Mouse (Mus musculus) stomach, embryonic 15.5 days (tissue): ENCODE measurements around the gene Qpct. TPM values are rescaled to one million over a fixed set of nuclear protein-coding genes. Genes with fewer than 3 reads are reported as not detected.

Experiments used
- ATAC-seq: fragments of 200-750 bp; cut with Nextera tagmentation; 2 replicates; pipeline ENCODE4 v1.8.0; 2017; ENCODE audit warnings: low read depth, moderate number of reproducible peaks, moderate TSS enrichment; ENCODE audit not compliant: insufficient read depth, low FRiP score
- H3K27ac ChIP-seq: fragments of 300-500 bp; sonication (generic); 2 replicates; pipeline ENCODE4 v1.5.1; 2015; ENCODE audit warnings: mild to moderate bottlenecking, inconsistent platforms
- H3K27me3 ChIP-seq: fragments of 300-500 bp; sonication (generic); replicated peaks from 2 replicates; pipeline ENCODE4 v1.6.1; 2015; ENCODE audit warnings: inconsistent platforms
- H3K36me3 ChIP-seq: fragments of 300-500 bp; sonication (generic); 2 replicates; pipeline ENCODE4 v1.6.1; 2015; ENCODE audit warnings: inconsistent platforms
- H3K4me1 ChIP-seq: fragments of 300-500 bp; sonication (generic); 2 replicates; pipeline ENCODE4 v1.6.1; 2015; ENCODE audit warnings: inconsistent platforms
- H3K4me2 ChIP-seq: fragments of 300-500 bp; sonication (generic); 2 replicates; pipeline ENCODE4 v1.6.1; 2015; ENCODE audit warnings: mild to moderate bottlenecking, inconsistent platforms
- H3K4me3 ChIP-seq: fragments of 300-500 bp; sonication (generic); replicated peaks from 2 replicates; pipeline ENCODE4 v1.5.1; 2015; ENCODE audit warnings: inconsistent platforms
- H3K9ac ChIP-seq: fragments of 300-500 bp; sonication (generic); 2 replicates; pipeline ENCODE4 v1.6.1; 2015; ENCODE audit warnings: inconsistent platforms
- H3K9me3 ChIP-seq: fragments of 300-500 bp; sonication (generic); 2 replicates; pipeline ENCODE4 v1.6.1; 2016; ENCODE audit warnings: inconsistent platforms
- WGBS: fragments of 180-500 bp; shearing (Covaris S2); methylation state at CpG from one replicate; pipeline ENCODE4 v1.1.7; 2015; 5-methylcytosine and 5-hydroxymethylcytosine counted together
- polyA plus RNA-seq: library from polyadenylated mRNA; unstranded; fragments of >200 nt; fragmentation: Nextera tagmentation; extraction: Ambion mirVana; gene quantifications from 2 replicates; pipeline ENCODE4 v1.2.1, GENCODE M21; 2015

Qpct gene
- 13.9 and 14.6 TPM in 2 replicates for polyA plus RNA-seq

DNA sequence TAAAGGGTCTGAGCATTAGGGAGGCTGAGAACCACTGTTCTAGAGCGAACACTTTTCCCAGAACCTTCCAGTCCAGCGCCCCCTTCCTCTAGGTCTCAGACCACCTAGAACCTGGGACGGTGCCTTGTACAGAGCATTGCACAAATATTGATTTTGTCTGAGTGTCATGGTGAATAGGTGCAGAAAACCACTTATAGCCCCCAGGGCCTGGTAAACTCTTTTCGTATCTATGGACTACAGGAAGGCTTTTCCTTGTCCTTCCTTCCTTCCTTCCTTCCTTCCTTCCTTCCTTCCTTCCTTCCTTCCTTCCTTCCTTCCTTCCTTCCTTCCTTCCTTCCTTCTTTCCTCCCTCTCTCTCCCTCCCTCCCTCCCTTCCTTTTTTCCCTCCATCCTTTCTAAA is at the start of gene Qpct:
Gene Qpct (plus strand): TSS at position 301 of the 400 bp plus-strand sequence.
- H3K4me3 ChIP-seq = peak within 1 kb of the TSS; percentile 54
- H3K27ac ChIP-seq = no peak within 1 kb of the TSS
- H3K9ac ChIP-seq = peak within 1 kb of the TSS; percentile 31
- no peaks in the 10 kb centered on the region for H3K4me1 ChIP-seq
- 67% methylated on average over 4 of the region's 4 CpGs for WGBS
- H3K36me3 ChIP-seq = no peaks in the 10 kb centered on the region
- no peak for ATAC-seq
- peaks cover 5% of the 10 kb centered on the region for H3K27me3 ChIP-seq
- H3K4me2 ChIP-seq = peak within 1 kb of the TSS; percentile 97
- H3K9me3 ChIP-seq = no peaks in the 10 kb centered on the region

GRCm38 (mm10) chr17:79013625-79014024 is 38.1 kb upstream of the Qpct start:
- H3K9me3 ChIP-seq = no peaks in the 10 kb centered on the region
- H3K27ac ChIP-seq = no peak overlapping the region
- H3K36me3 ChIP-seq = peaks cover 10% of the 10 kb centered on the region
- no peak overlapping the region for H3K4me3 ChIP-seq
- ATAC-seq = no peak
- H3K4me1 ChIP-seq = peaks cover 5% of the 10 kb centered on the region; the same call in 1 of the 2 replicates
- H3K27me3 ChIP-seq = no peaks in the 10 kb centered on the region
- H3K9ac ChIP-seq = no peak overlapping the region
- H3K4me2 ChIP-seq = no peak overlapping the region
- WGBS = 79% methylated on average over 2 of the region's 2 CpGs

GRCm38 (mm10) chr17:79014911-79015685 is 36.6 kb upstream of the Qpct start:
- no peak overlapping the region for H3K4me3 ChIP-seq
- H3K27me3 ChIP-seq = no peaks in the 10 kb centered on the region
- peaks cover 8% of the 10 kb centered on the region; the same call in 1 of the 2 replicates for H3K4me1 ChIP-seq
- no peaks in the 10 kb centered on the region for H3K9me3 ChIP-seq
- no peak for ATAC-seq
- peaks cover 10% of the 10 kb centered on the region for H3K36me3 ChIP-seq
- no peak overlapping the region for H3K27ac ChIP-seq
- 77% methylated on average over 2 of the region's 2 CpGs for WGBS
- H3K4me2 ChIP-seq = no peak overlapping the region
- H3K9ac ChIP-seq = no peak overlapping the region

GRCm38 (mm10) chr17:79015831-79016230 is 35.9 kb upstream of the Qpct start:
- Histone ChIP-seq H3K4me3 (no peak overlapping the region), H3K27me3 (no peaks in the 10 kb centered on the region), H3K4me2 (no peak overlapping the region), H3K4me1 (peaks cover 8% of the 10 kb centered on the region; the same call in 1 of the 2 replicates), H3K9me3 (no peaks in the 10 kb centered on the region), H3K27ac (no peak overlapping the region), H3K9ac (no peak overlapping the region), H3K36me3 (peaks cover 10% of the 10 kb centered on the region)
- WGBS = 71% methylated on average over 10 of the region's 10 CpGs
- ATAC-seq = no peak

- Histone ChIP-seq H3K4me3 (peak overlapping the region; percentile 7; the same call in 1 of the 2 replicates), H3K4me2 (peak overlapping the region; percentile 90), H3K9me3 (no peaks in the 10 kb centered on the region), H3K27ac (no peak overlapping the region), H3K9ac (no peak overlapping the region), H3K4me1 (peaks cover 8% of the 10 kb centered on the region; the same call in 1 of the 2 replicates), H3K27me3 (no peaks in the 10 kb centered on the region), H3K36me3 (no peaks in the 10 kb centered on the region)
- ATAC-seq = no peak
- WGBS = 28% methylated on average over 9 of the region's 9 CpGs
These were observed 33.3 kb upstream of the Qpct start for GRCm38 (mm10) chr17:79018422-79018821.

DNA sequence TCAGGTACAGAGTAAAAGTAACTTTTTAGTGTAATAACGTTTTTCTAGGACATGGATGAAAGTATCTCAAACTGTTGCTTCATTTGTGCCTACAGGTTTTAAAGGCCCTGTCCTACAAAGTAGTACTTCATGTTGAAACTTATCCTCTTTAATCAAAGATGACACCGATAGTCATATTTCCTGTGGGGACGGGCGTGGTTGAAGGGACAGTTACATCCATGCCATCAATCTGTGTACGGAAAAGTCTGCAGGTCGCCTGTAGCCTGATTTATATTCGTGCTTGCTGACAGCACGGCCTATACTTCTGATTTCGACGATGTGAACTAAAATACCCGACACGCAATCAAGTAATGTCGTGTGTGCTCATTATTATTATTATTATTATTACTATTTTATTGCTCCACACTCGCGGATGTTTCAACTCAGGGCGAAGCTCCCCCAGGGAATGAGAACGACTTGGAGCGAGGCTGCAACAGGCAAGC is 31.9 kb upstream of the Qpct start:
- peak overlapping the region; percentile 86 for H3K4me3 ChIP-seq
- H3K9ac ChIP-seq = peak overlapping the region; percentile 80
- H3K27me3 ChIP-seq = no peaks in the 10 kb centered on the region
- peaks cover 8% of the 10 kb centered on the region; the same call in 1 of the 2 replicates for H3K4me1 ChIP-seq
- H3K27ac ChIP-seq = peak overlapping the region; percentile 90
- H3K36me3 ChIP-seq = no peaks in the 10 kb centered on the region
- ATAC-seq = no peak
- under 1% methylated on average over 18 of the region's 18 CpGs for WGBS
- peak overlapping the region; percentile 90 for H3K4me2 ChIP-seq
- no peaks in the 10 kb centered on the region for H3K9me3 ChIP-seq

- peak; percentile 90 for ATAC-seq
- peak within 1 kb of the TSS; percentile 90 for H3K27ac ChIP-seq
- peak within 1 kb of the TSS; percentile 90 for H3K4me2 ChIP-seq
- H3K4me3 ChIP-seq = peak within 1 kb of the TSS; percentile 86
- H3K9ac ChIP-seq = peak within 1 kb of the TSS; percentile 80
- peaks cover 8% of the 10 kb centered on the region; the same call in 1 of the 2 replicates for H3K4me1 ChIP-seq
- WGBS = 0% methylated on average over 56 of the region's 113 CpGs
- no peaks in the 10 kb centered on the region for H3K9me3 ChIP-seq
- no peaks in the 10 kb centered on the region for H3K27me3 ChIP-seq
- H3K36me3 ChIP-seq = no peaks in the 10 kb centered on the region
These were observed 31.3 kb upstream of the Qpct start, which contains the start of gene Prkd3 for GRCm38 (mm10) chr17:79020208-79020983. Prkd3 (minus strand) TSS chr17:79020816.

- Histone ChIP-seq H3K4me1 (peaks cover 8% of the 10 kb centered on the region; the same call in 1 of the 2 replicates), H3K27ac (no peak overlapping the region), H3K9me3 (no peaks in the 10 kb centered on the region), H3K36me3 (no peaks in the 10 kb centered on the region), H3K9ac (peak overlapping the region; percentile 35; the same call in 1 of the 2 replicates), H3K4me2 (peak overlapping the region; percentile 90), H3K27me3 (no peaks in the 10 kb centered on the region), H3K4me3 (peak overlapping the region; percentile 86)
- ATAC-seq = no peak; the same call in 1 of the 2 replicates
- 2% methylated on average over 24 of the region's 24 CpGs for WGBS
These were observed 30.7 kb upstream of the Qpct start for GRCm38 (mm10) chr17:79020984-79021335.

GRCm38 (mm10) chr17:79022746-79023145 is 29.0 kb upstream of the Qpct start:
- H3K9ac ChIP-seq = no peak overlapping the region

GRCm38 (mm10) chr17:79024544-79024943 is 27.2 kb upstream of the Qpct start:
- Histone ChIP-seq H3K4me1 (no peaks in the 10 kb centered on the region), H3K9me3 (no peaks in the 10 kb centered on the region), H3K36me3 (no peaks in the 10 kb centered on the region), H3K4me3 (no peak overlapping the region), H3K27ac (no peak overlapping the region), H3K9ac (no peak overlapping the region), H3K4me2 (no peak overlapping the region), H3K27me3 (no peaks in the 10 kb centered on the region)
- no peak for ATAC-seq
- 75% methylated on average over 4 of the region's 4 CpGs for WGBS

More at GRCm38 (mm10) chr17:79022746-79023145, 29.0 kb upstream of the Qpct start:
- Histone ChIP-seq H3K9me3 (no peaks in the 10 kb centered on the region), H3K27ac (no peak overlapping the region), H3K36me3 (no peaks in the 10 kb centered on the region), H3K4me2 (no peak overlapping the region), H3K4me3 (no peak overlapping the region), H3K27me3 (no peaks in the 10 kb centered on the region), H3K4me1 (0 out of 2 replicates have a peak, but pooled peaks cover 4% of the 10 kb centered on the region)
- 47% methylated on average over 3 of the region's 3 CpGs for WGBS
- no peak for ATAC-seq

DNA sequence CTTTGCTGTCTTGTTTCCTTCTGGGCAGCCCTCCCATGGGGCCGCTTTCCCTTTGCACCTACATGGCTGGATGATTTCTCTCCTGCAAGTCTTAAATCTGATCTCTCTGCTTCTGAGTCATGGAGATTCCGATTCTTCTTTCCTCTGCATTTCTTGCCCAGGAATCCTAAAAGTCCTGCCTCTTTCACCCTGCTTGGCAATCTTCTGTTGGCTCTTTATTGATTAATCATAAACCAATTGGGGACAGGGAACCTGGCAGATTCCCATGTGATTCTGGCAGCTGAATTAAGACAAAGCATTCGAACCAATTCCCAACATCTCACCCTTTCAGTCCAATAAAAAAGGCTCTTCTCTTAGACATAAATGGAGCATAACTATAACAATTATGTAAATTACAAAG is 22.5 kb upstream of the Qpct start:
- WGBS = 66% methylated on average over 3 of the region's 3 CpGs
- Histone ChIP-seq H3K4me1 (no peaks in the 10 kb centered on the region), H3K4me2 (no peak overlapping the region), H3K4me3 (no peak overlapping the region), H3K9ac (no peak overlapping the region), H3K9me3 (no peaks in the 10 kb centered on the region), H3K27ac (no peak overlapping the region), H3K27me3 (no peaks in the 10 kb centered on the region), H3K36me3 (no peaks in the 10 kb centered on the region)
- no peak for ATAC-seq
